Mouse (Mus musculus): ENCODE measurements at regions not wholly inside any gene's neighbourhood (a gene's known extent, or its start where the extent isn't known, plus 50 kb on each side); places are given as distances from the start of the nearest gene placed in this dataset.
"Not testable (repeated sequence)": the region's sequence is repeated elsewhere in the genome, so short reads cannot be mapped to it uniquely, and the experiment has no call there.

- Histone ChIP-seq H3K4me2 (ENCODE audit: low read depth, low read length) (no peak overlapping the region), H3K4me1 (ENCODE audit: control insufficient read depth, insufficient read depth, low read length) (no peaks in the 10 kb centered on the region), H3K36me3 (ENCODE audit: control insufficient read depth, insufficient read depth, low read length) (no peaks in the 10 kb centered on the region), H3K27me3 (replicated peaks; ENCODE audit: control insufficient read depth, insufficient read depth, low read length) (no peaks in the 10 kb centered on the region), H3K9me3 (ENCODE audit: control insufficient read depth, low read length) (no peaks in the 10 kb centered on the region), H3K27ac (ENCODE audit: low read length) (no peak overlapping the region), H3K4me3 (ENCODE audit: low read length) (no peak overlapping the region), H3K9ac (ENCODE audit: low read depth, low read length) (no peak overlapping the region)
- 59% methylated on average over 7 of the region's 7 CpGs for WGBS
- no peak for ATAC-seq
These were observed 186.4 kb downstream of the Cdca7 start for GRCm38 (mm10) chr2:72662396-72662795.

GRCm38 (mm10) chr2:72662979-72663780 lies 187.2 kb downstream of the Cdca7 start:
- Histone ChIP-seq H3K9me3 (ENCODE audit: control insufficient read depth, low read length) (no peaks in the 10 kb centered on the region), H3K27ac (ENCODE audit: low read length) (no peak overlapping the region), H3K4me3 (ENCODE audit: low read length) (no peak overlapping the region), H3K4me1 (ENCODE audit: control insufficient read depth, insufficient read depth, low read length) (no peaks in the 10 kb centered on the region), H3K9ac (ENCODE audit: low read depth, low read length) (no peak overlapping the region), H3K4me2 (ENCODE audit: low read depth, low read length) (no peak overlapping the region), H3K36me3 (ENCODE audit: control insufficient read depth, insufficient read depth, low read length) (no peaks in the 10 kb centered on the region), H3K27me3 (replicated peaks; ENCODE audit: control insufficient read depth, insufficient read depth, low read length) (no peaks in the 10 kb centered on the region)
- ATAC-seq, result no peak
- 68% methylated on average over 8 of the region's 8 CpGs for WGBS

GRCm38 (mm10) chr2:72667396-72667795 lies 191.4 kb downstream of the Cdca7 start:
- not testable (repeated sequence) for ATAC-seq

GRCm38 (mm10) chr2:72672908-72673901 lies 197.2 kb downstream of the Cdca7 start:
- Histone ChIP-seq H3K4me1 (ENCODE audit: control insufficient read depth, insufficient read depth, low read length) (peaks cover 8% of the 10 kb centered on the region; the same call in 1 of the 2 replicates), H3K4me2 (ENCODE audit: low read depth, low read length) (no peak overlapping the region), H3K27ac (ENCODE audit: low read length) (peak overlapping the region; percentile 15; the same call in 1 of the 2 replicates), H3K4me3 (ENCODE audit: low read length) (no peak overlapping the region), H3K27me3 (replicated peaks; ENCODE audit: control insufficient read depth, insufficient read depth, low read length) (no peaks in the 10 kb centered on the region), H3K36me3 (ENCODE audit: control insufficient read depth, insufficient read depth, low read length) (no peaks in the 10 kb centered on the region), H3K9ac (ENCODE audit: low read depth, low read length) (no peak overlapping the region), H3K9me3 (ENCODE audit: control insufficient read depth, low read length) (no peaks in the 10 kb centered on the region)
- WGBS, result 49% methylated on average over 13 of the region's 13 CpGs
- ATAC-seq, result no peak

More at GRCm38 (mm10) chr2:72667396-72667795, 191.4 kb downstream of the Cdca7 start:
- 96% methylated on average over 16 of the region's 16 CpGs for WGBS
- H3K36me3 ChIP-seq (ENCODE audit: control insufficient read depth, insufficient read depth, low read length); H3K4me2 ChIP-seq (ENCODE audit: low read depth, low read length); H3K4me3 ChIP-seq (ENCODE audit: low read length); H3K4me1 ChIP-seq (ENCODE audit: control insufficient read depth, insufficient read depth, low read length); H3K9me3 ChIP-seq (ENCODE audit: control insufficient read depth, low read length); H3K9ac ChIP-seq (ENCODE audit: low read depth, low read length); H3K27ac ChIP-seq (ENCODE audit: low read length); H3K27me3 ChIP-seq (replicated peaks; ENCODE audit: control insufficient read depth, insufficient read depth, low read length): not testable (repeated sequence)

- ATAC-seq, result peak; percentile 81
- H3K36me3 ChIP-seq (ENCODE audit: control insufficient read depth, insufficient read depth, low read length), result no peaks in the 10 kb centered on the region
- WGBS, result 18% methylated on average over 4 of the region's 4 CpGs
- no peaks in the 10 kb centered on the region for H3K9me3 ChIP-seq (ENCODE audit: control insufficient read depth, low read length)
- no peak overlapping the region for H3K4me2 ChIP-seq (ENCODE audit: low read depth, low read length)
- peaks cover 8% of the 10 kb centered on the region; the same call in 1 of the 2 replicates for H3K4me1 ChIP-seq (ENCODE audit: control insufficient read depth, insufficient read depth, low read length)
- H3K27me3 ChIP-seq (replicated peaks; ENCODE audit: control insufficient read depth, insufficient read depth, low read length), result no peaks in the 10 kb centered on the region
- H3K27ac ChIP-seq (ENCODE audit: low read length), result no peak overlapping the region
- no peak overlapping the region for H3K9ac ChIP-seq (ENCODE audit: low read depth, low read length)
- no peak overlapping the region for H3K4me3 ChIP-seq (ENCODE audit: low read length)
These were observed 198.3 kb downstream of the Cdca7 start for GRCm38 (mm10) chr2:72674229-72674628.

GRCm38 (mm10) chr2:72674856-72675440 lies 199.0 kb downstream of the Cdca7 start:
- Histone ChIP-seq H3K9me3 (ENCODE audit: control insufficient read depth, low read length) (no peaks in the 10 kb centered on the region), H3K9ac (ENCODE audit: low read depth, low read length) (no peak overlapping the region), H3K27ac (ENCODE audit: low read length) (no peak overlapping the region), H3K4me1 (ENCODE audit: control insufficient read depth, insufficient read depth, low read length) (peaks cover 8% of the 10 kb centered on the region; the same call in 1 of the 2 replicates), H3K27me3 (replicated peaks; ENCODE audit: control insufficient read depth, insufficient read depth, low read length) (no peaks in the 10 kb centered on the region), H3K4me3 (ENCODE audit: low read length) (no peak overlapping the region), H3K36me3 (ENCODE audit: control insufficient read depth, insufficient read depth, low read length) (no peaks in the 10 kb centered on the region), H3K4me2 (ENCODE audit: low read depth, low read length) (no peak overlapping the region)
- WGBS, result 67% methylated on average over 6 of the region's 6 CpGs
- no peak for ATAC-seq

- Histone ChIP-seq H3K27me3 (replicated peaks; ENCODE audit: control insufficient read depth, insufficient read depth, low read length) (no peaks in the 10 kb centered on the region), H3K27ac (ENCODE audit: low read length) (no peak overlapping the region), H3K36me3 (ENCODE audit: control insufficient read depth, insufficient read depth, low read length) (no peaks in the 10 kb centered on the region), H3K4me2 (ENCODE audit: low read depth, low read length) (no peak overlapping the region), H3K4me1 (ENCODE audit: control insufficient read depth, insufficient read depth, low read length) (peaks cover 8% of the 10 kb centered on the region; the same call in 1 of the 2 replicates), H3K9ac (ENCODE audit: low read depth, low read length) (no peak overlapping the region), H3K4me3 (ENCODE audit: low read length) (no peak overlapping the region), H3K9me3 (ENCODE audit: control insufficient read depth, low read length) (no peaks in the 10 kb centered on the region)
- ATAC-seq, result no peak
- WGBS, result 82% methylated on average over 8 of the region's 8 CpGs
These were observed 201.8 kb downstream of the Cdca7 start for GRCm38 (mm10) chr2:72677731-72678130.

GRCm38 (mm10) chr2:72688031-72688430 lies 212.1 kb downstream of the Cdca7 start:
- ATAC-seq, result no peak
- H3K36me3 ChIP-seq (ENCODE audit: control insufficient read depth, insufficient read depth, low read length), result no peaks in the 10 kb centered on the region
- no peaks in the 10 kb centered on the region for H3K27me3 ChIP-seq (replicated peaks; ENCODE audit: control insufficient read depth, insufficient read depth, low read length)
- H3K27ac ChIP-seq (ENCODE audit: low read length), result no peak overlapping the region
- H3K4me1 ChIP-seq (ENCODE audit: control insufficient read depth, insufficient read depth, low read length), result no peaks in the 10 kb centered on the region
- H3K9ac ChIP-seq (ENCODE audit: low read depth, low read length), result no peak overlapping the region
- H3K9me3 ChIP-seq (ENCODE audit: control insufficient read depth, low read length), result 0 out of 2 replicates have a peak, but pooled peaks cover 10% of the 10 kb centered on the region
- H3K4me3 ChIP-seq (ENCODE audit: low read length), result no peak overlapping the region
- 59% methylated on average over 4 of the region's 4 CpGs for WGBS
- no peak overlapping the region for H3K4me2 ChIP-seq (ENCODE audit: low read depth, low read length)

- Histone ChIP-seq H3K4me2 (ENCODE audit: low read depth, low read length) (no peak overlapping the region), H3K27ac (ENCODE audit: low read length) (no peak overlapping the region), H3K36me3 (ENCODE audit: control insufficient read depth, insufficient read depth, low read length) (no peaks in the 10 kb centered on the region), H3K4me3 (ENCODE audit: low read length) (no peak overlapping the region), H3K27me3 (replicated peaks; ENCODE audit: control insufficient read depth, insufficient read depth, low read length) (no peaks in the 10 kb centered on the region), H3K9me3 (ENCODE audit: control insufficient read depth, low read length) (no peaks in the 10 kb centered on the region), H3K4me1 (ENCODE audit: control insufficient read depth, insufficient read depth, low read length) (no peaks in the 10 kb centered on the region), H3K9ac (ENCODE audit: low read depth, low read length) (no peak overlapping the region)
- WGBS, result 41% methylated on average over 1 of the region's 1 CpGs
- no peak for ATAC-seq
These were observed 225.1 kb downstream of the Cdca7 start for GRCm38 (mm10) chr2:72701081-72701480.
